Mouse (Mus musculus): ENCODE measurements around the gene Snapin.

Gene Snapin

DNA sequence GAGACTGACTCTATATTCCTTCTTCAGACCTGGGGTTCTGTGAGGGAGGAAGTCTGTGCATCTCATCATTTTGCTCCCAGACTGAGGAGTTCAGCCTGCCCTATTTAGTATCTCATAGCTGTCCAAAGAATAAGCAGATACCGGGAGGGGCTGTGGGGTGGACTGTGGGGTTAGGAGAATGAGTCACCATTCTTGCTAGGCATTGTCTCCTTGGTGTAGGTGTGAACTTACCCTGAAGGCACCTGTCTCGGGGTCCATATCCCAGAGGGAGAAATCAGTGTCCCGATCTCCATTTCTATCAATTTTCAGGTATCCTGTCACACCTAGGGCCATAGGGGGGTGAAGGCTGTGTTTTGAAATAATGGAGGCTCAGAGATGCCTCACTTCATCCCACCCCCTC lies 28.9 kb downstream of the Snapin start:
- in situ Hi-C loops (cut with MboI; ENCODE audit: unreplicated experiment in 2 of 2): no loop called here

DNA sequence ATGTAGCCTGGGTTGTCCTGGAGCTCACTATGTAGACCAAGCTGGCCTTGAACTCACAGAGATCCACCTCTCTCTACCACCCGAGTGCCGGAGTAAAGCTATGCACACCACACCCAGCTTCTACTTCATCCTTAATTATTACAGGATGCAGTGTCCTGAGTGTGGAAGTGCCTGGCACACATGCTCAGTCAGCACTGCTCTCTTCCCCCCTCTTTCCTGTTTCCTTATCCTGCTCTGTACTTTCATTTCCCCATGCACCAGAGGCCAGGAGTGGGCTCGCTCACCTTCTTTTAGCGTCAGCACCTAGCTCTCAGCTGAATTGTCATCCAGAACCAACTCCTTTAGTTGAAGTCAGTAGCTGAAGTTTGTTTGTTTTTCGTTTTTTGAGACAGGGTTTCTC lies 30.5 kb downstream of the Snapin start:
- in situ Hi-C loops (cut with MboI; ENCODE audit: unreplicated experiment in 2 of 2): no loop called here

DNA sequence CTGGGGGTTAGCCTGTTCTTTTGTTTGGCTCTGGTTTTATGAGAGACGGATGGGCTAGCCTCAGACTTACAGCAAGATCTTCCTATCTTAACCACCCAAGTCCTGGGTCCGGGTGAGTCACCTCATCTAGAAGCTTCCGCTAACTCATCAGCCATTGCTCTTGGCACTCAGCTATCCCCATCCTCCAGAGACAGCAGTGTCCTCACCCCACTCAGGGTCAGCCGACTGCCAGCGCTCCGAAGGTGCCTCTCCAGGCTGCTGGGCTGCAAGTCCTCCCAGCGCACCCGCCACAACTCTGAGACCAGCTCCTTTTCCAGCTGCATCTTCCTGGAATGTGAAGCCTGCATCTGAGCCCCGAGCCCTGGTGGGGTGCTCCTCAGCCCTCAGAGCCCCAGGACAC lies 31.1 kb downstream of the Snapin start:
- in situ Hi-C loops (cut with MboI; ENCODE audit: unreplicated experiment in 2 of 2): loop anchor here in 1 of 2 experiments (5.0 kb wide), 1 partner anchor 42 kb away; no protein-coding TSS in a partner anchor

DNA sequence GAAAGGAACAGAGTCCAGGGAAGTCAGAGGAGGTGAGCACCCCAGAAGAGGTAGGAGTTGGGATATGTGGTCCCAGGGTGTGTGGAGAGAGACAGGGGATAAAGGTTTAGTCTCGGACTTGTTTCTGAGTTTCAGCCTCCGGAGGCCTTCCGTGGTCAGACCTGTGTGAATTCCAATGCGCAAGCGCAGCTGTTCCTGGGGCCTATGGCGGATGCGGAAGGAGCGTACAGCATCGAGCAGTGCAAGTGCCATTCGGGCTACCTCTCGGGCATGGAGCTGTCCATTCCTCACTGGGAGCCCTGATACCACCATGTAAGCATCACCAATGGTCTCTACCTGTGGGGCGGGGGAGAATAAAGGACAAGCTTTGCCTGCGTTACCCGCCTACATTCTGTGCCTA lies 35.9 kb downstream of the Snapin start:
- in situ Hi-C loops (cut with MboI; ENCODE audit: unreplicated experiment in 2 of 2): loop anchor here in 1 of 2 experiments (5.0 kb wide), 1 partner anchor 38 kb away; no protein-coding TSS in a partner anchor

DNA sequence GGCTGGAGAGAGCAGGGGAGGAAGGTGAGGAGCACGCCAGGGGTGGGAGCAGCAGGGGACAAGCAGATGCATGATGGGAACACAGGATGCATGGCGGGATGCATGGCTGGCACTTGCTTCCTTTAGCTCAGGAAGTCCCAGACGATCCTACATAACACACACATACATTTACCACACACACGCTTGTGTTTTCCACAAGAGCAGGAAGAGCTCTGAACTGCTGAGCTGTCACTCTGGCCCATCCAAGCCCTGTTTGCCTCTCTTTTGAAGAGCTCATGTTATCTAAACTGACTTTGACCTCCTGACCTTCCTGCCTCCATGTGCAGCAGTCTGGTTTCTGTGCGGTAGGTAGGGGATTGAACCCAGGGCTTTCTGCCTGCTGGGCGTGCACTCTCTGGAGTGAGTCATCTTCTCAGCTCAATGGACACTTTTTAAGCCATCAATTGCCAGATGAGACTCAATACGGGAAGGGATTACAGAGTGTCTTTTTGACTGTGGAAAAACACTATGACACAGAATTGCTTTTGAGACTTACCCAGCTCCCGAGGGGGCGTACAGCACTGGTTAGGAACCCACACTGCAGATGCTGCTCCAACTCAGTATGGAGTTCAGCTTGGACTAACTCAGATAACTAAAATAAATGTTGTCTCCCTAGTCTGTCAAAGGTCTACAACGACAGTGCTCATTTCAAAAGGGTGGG lies 39.3 kb downstream of the Snapin start:
- in situ Hi-C loops (cut with MboI; ENCODE audit: unreplicated experiment in 2 of 2): no loop called here

DNA sequence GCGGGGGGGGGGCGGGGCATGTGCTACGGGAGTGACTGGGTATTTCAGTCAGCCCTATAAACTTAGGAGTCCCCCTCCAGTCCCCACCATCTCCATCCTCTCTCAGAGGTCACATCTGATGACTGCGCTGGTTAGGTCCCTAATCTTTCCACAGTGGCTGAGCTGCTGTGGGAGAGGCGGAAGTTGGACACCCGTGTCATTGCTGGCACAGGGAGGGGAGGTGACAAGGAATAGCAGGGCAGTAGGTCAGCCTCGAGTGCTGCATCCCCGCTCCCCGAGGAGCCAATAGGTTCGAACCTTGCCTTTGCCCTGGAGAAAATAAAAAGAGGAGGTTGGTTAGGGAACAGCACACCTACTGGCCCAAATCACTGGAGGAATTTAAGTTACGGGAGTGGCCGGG lies 40.0 kb downstream of the Snapin start:
- in situ Hi-C loops (cut with MboI; ENCODE audit: unreplicated experiment in 2 of 2): no loop called here

DNA sequence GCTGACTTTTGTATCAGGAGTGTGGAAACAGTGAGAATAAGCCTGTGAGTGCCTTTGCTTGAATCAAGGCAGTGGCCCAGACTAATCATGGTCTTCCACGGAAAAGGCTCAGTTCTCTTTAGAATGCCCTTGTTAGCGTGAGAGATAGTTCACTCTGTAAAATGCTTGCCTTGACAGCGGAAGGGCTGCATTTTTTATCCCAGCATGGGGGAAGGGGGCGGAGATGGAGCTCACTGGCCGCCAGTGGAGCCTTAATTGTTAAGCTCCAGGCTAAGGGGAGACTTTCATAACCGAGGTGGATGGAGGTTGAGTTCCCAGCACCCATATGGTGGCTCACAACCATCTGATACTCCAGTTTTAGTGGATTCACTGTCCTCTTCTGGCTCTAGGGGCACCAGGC lies 42.2 kb downstream of the Snapin start:
- in situ Hi-C loops (cut with MboI; ENCODE audit: unreplicated experiment in 2 of 2): no loop called here

DNA sequence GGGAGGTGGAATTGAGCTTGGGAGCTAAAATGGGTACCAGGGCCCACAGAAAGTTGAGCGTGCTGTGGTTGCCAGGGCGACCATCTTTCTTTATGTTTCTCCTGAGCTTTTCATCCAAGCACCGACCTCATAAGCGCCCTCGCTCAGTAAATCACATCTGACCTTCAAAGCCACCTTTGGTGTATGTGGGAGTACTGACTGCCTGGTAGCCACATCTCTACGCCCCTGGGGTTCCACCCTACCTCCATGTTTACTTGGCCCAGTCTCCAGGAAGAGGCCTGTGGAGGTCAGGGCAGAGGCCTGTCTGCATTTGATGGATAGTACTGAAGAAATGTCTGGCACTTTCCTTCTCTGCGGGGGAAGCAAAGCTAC lies 43.7 kb downstream of the Snapin start:
- in situ Hi-C loops (cut with MboI; ENCODE audit: unreplicated experiment in 2 of 2): no loop called here

DNA sequence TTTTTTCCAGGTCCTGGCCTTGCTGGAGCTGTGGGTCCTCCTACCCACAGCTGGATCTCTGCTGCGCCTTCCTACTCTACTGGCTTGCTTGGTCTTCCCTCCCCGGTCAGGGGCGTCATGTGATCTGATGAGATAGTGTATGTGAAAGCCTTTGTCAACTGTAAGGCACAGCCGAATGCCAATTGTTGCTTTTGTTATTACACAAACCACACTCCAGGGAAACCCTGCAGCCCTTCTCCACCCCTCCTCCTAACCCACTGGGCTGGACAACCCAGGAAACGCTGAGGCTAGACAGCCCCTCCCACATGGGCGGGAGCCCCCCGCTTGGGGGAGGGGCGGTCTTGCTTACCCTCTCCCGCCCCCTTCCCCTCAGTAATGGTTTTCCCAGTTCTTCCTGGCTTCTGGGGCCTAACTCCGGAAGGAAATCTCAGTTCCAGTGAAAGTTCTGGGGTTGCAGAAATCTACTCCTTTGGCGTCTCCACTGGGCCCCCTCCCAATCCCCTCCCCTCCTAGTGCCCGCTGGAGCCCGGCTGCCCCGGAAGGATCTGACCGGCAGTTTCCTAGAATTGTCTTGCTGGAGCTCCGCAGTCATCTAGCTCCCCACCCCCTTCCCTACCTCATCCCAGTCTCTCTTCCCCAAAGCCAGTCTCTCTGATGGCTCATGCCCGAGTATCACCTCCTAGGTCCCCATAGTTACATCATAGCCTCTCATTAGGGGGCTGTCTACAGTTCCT lies 44.3 kb downstream of the Snapin start:
- in situ Hi-C loops (cut with MboI; ENCODE audit: unreplicated experiment in 2 of 2): no loop called here

DNA sequence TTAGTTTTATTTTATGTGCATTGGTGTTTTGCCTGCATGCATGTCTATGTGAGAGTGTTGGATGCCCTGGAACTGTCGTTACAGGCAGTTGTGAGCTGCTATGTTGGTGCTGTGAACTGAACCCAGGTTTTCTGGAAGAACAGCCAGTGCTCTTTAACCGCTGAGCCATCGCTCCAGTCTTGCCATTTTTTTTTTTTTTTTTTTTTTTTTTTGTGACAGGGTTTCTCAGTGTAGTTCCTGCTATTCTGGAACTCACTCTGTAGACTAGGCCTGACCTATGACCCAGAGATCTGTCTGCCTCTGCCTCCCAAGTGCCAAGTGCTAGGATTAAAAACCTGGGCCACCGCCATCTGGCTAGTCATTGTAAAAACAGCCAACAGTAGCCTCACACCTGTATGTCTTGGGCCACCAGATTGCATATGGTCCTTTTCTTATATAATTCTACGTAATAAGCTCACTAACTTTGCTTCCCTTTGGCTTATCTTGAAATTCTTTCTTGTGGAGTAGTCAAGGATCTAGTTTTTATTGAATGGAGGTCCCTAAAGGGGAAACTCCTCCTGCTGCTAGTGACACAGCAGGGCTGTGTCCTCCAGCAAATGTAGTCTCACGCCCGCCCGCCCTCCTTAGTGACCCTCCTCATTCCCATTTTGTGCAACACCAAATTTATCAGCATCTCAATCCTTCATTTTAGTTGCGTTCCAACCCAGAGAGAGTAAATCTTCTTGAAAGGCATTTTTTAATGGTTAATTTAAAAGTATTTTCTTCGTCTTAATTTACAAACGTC lies 45.2 kb downstream of the Snapin start:
- in situ Hi-C loops (cut with MboI; ENCODE audit: unreplicated experiment in 2 of 2): no loop called here

DNA sequence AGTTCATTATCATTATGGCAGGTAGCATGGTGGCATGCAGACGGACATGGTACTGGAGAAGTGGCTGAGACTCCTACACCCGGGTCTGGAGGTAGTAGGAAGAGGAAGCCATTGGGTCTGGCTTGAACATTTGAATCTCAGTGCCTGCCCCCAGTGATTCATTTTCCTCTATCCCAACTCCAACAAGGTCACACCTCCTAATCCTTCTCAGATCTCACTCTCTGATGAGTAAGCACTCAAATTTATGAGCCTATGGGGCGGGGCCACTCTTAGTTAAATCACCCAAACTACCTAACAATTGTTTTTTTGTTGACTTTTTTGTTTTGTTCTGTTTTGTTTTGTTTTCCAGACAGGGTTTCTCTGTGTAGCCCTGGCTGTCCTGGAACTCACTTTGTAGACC lies 46.9 kb downstream of the Snapin start:
- in situ Hi-C loops (cut with MboI; ENCODE audit: unreplicated experiment in 2 of 2): no loop called here

DNA sequence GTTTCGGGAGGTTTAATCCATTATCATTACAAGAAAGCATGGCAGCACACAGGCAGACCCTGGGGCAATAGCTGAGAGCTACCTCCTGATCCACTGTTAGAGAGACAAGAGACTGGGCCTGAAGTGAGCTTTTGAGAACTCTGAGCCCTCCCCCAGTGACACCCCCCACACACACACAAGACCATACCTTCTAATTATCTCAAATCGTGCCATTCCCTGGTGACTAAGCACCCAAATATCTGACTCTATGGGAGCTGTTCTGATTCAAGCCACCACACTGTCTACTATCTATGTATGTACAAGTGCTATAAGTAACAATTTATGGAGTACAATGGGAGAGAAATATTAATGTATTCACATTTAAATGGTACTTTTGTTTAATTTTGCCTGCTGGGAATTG lies 50.1 kb downstream of the Snapin start:
- in situ Hi-C loops (cut with MboI; ENCODE audit: unreplicated experiment in 2 of 2): no loop called here

All from v-Abl transformed pro-B cells (cell line).